Mouse (Mus musculus) thymus, postnatal 36 days (tissue): ENCODE results near the gene Mars.
A peak's percentile ranks its signal among the peaks of the same experiment; 100 is the strongest.
"Not testable (repeated sequence)": the region's sequence is repeated elsewhere in the genome, so short reads cannot be mapped to it uniquely, and the experiment has no call there.

ENCODE experiments used
- DNase-seq, 2 experiments: peaks; one replicate each; pipeline ENCODE4 v3.0.0; 2022; ENCODE audit warnings: mixed read lengths in 2 of 2

Mars gene

DNA sequence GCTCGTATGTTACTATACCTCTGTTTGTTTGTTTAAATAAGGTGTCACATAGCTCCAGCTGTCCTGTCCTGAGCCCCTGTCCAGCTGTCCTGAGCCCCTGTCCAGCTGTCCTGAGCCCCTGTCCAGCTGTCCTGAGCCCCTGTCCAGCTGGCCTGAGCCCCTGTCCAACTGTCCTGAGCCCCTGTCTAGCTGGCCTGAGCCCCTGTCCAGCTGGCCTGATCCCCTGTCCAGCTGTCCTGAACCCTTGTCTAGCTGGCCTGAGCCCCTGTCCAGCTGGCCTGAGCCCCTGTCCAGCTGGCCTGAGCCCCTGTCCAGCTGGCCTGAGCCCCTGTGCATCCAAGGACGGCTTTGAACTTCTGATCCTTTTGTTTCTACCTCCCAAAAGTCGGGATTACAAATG, 2.4 kb downstream of the Mars start:
- DNase-seq = not testable (repeated sequence)

GRCm38 (mm10) chr10:127303136-127303535, 8.4 kb downstream of the Mars start:
- DNase-seq = no peak

DNA sequence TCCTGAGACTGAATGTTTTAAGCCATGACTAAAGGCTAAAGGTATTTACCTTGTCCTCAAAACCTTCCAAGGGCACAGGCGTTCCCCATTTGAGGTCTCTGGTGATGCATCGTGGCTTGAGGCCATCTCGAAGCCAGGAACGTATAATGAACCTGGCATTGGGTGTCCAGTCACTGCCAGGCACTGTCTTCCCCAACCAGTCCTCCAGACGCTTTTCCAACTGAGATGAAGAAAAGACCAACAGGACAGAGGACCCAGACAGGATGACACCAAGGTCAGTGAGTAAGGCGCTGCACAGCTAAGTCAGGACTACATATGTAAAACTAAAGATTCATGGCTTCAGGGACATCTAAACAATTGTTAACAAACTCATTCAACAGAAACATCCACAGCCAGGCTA, 11.2 kb downstream of the Mars start:
- no peak for DNase-seq

DNA sequence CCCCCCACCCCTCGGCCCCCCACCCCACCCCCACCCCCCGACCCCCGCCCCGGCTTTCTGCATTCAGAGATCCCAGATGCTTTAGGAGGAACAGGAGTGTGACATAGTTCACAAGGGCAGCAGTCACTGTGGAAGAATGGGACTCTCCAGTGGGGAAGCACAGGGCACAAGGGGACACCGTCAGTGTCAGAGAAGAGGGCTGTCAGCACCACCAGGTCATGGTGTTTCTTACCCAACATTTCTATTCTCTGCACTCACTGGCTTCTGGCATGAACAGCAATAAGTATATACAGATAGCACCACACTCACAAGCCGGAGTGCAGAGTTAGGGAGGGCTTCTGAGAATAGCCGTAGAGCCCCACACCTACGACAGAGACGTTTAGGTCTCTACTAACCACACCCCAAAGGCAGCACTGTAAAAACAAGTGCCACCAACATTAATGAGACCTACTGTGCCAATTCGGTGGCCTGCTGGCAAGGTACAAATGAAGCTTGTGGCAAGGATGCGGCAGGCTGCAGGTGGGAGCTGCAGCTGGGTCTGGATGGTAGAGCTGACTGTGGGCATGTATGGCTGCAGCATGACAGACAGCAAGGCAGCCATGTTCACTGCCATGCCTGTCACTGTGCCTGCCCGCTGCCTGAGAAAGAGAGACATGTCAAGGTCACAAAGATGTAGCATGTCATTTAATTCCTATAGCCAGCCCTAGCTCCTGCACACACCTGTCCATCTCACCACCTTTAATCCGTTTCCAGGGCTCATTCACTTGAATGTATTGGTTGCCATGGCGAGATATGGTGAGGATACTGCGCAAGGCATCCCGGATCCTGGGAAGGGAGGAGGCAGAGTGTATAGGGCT, 14.3 kb downstream of the Mars start:
- DNase-seq = no peak

GRCm38 (mm10) chr10:127295986-127296794, 15.4 kb downstream of the Mars start:
- DNase-seq = no peak

DNA sequence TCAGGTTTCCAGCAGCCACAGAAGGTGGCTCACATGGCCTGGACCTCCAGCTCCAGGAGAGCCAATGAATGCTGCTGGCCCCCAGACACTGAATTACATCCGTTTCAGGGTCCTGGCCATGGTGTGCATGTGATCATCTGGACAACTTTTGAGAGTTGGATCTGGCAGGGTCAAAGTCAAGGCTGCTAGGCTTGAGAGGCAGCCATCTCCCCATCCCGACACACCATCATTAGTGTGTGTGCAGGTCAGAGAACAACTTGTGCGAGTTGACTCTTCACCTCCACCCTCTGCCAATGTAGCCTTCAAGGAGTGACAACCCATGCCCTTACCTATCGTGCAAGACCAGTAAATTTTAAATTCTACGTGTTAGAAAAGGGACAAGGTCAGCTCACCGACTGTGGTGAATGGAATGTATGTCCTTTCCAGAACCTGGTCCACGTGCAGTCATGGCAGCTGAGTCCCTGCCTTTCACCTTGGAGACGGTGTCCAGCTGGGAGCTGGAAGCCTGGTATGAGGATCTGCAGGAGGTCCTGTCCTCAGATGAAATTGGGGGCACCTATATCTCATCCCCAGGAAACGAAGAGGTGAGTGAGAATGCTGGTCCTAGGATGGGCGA, 16.6 kb downstream of the Mars start:
- no peak for DNase-seq

DNA sequence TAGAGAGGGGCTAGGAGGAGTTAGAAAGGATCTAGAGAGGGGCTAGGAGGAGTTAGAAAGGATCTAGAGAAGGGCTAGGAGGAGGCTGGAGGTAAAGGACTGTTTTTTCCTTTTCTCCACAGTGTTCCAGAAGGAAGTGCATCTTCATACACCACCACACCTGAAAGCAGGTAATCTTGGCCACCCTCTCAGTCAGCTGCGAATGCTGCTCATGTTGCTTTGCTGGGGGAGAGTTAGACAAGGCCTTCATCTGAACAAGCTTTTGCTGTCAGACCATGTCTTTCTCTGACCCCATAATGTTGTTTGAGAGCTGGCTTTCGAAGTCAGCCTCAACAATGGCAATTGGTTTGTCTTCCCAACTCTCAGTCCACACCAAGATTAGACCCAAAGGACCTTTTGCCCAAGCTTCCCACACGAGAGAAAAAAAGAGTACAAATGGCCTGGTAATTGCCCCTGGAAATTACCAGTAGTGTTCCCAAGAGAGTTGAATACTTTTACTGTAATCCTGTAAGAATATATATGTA, 17.9 kb downstream of the Mars start:
- no peak for DNase-seq

GRCm38 (mm10) chr10:127292987-127293538, 18.5 kb downstream of the Mars start:
- no peak for DNase-seq

GRCm38 (mm10) chr10:127291881-127292638, 19.5 kb downstream of the Mars start:
- DNase-seq = no peak

DNA sequence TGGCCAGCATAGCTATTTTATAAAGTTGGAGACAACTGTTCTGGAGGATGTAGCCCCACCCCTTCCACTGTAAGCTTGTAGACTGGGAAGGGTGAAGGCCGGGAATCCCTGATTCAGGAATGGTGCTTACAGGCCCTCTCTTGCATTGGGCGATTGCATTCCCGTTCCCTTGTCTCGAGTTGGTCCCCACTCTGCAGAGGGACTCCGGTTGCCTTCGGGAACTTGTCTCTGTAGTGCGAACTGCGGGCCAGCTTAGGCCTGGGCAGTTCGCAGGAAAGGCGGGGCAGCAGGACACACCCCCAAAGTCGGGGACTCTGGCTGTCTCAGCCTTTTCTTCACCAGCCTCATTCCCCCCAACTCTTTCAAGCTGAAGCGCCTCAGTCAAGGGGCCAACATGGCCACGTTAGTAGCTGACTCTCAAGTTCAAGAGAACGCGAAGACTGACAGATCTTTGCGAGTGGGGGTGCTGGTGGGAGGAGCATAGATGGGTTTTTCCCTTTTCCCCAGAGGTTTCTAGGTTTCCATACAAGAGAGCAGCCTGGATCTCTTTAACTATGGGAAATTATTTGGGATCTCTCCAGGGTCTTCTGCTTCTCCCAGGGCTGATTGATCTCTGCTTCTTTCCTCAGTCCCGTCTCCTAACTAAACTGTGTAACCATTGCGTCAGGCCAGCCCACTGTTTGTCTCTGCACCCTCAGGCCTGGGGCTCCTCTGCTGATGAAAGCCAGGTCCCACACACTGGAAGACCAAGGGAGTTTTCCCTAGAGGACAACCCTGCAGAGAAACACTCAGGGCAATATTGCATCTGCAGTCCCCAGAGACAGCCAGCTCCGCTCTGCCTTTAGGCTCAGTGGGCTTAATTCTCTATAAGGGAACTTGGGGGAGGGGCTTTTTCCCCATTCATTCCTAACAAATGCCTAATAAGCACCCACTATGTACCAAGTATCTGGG, 20.4 kb downstream of the Mars start:
- DNase-seq = peak; percentile 56 to 70

DNA sequence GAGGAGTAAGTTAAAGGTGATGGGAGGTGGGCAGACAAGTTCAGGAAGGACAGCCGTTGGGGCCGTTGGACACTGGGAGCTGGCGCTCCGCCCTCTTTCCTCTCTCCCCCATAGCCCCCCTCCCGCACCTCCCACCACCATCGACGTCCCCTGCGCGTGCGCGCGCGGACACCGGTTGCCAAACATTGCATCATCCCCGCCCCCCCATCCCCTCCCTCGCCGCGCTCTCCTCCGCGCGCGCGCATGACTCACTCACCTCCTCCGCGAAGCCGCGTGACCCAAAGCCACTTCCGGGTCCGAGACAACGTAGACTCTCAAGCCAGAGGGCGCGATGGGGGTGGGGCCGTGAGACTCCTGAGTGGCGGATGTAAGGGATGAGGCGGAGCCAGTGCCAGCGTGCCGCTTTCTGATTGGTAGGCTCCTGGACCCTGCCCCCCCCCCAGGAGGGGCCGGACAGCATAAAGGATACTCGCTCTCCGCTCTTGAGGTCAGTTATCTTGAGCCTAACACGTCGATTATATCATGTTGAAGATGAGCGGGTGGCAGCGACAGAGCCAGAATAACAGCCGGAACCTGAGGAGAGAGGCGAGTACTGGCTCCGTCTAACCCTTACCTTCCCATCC, 21.2 kb downstream of the Mars start:
- DNase-seq = peak; percentile 99 to 100

DNA sequence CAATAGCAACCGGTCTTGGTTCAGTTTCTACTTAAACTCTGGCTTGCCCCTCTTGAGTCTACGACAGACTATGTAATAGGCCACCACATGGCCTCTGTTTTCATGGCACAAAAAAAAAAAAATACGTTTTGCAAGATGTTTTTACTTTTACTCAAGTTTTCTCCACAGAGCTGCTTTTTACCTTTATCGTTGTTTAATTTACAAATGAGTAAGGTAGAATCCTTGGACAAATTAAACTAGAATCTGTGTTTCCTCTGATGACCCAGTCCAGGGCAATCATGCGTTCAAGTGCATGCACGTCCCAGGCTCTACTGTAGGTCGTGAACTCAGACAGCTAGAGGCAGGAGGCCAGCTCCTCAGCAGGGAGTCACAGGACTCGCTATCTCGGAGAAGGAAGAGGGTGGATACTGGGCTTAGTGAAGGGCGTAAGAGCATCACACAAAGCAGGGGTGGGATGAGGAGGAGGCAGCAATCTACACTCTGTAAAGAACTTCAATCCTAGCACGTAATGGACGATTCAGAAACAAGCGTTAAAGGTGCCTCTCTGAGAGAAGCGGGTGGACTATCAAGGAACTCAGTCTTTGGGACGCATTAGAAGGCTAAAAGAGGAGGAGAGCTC, 21.9 kb downstream of the Mars start:
- DNase-seq = peak; percentile 51

DNA sequence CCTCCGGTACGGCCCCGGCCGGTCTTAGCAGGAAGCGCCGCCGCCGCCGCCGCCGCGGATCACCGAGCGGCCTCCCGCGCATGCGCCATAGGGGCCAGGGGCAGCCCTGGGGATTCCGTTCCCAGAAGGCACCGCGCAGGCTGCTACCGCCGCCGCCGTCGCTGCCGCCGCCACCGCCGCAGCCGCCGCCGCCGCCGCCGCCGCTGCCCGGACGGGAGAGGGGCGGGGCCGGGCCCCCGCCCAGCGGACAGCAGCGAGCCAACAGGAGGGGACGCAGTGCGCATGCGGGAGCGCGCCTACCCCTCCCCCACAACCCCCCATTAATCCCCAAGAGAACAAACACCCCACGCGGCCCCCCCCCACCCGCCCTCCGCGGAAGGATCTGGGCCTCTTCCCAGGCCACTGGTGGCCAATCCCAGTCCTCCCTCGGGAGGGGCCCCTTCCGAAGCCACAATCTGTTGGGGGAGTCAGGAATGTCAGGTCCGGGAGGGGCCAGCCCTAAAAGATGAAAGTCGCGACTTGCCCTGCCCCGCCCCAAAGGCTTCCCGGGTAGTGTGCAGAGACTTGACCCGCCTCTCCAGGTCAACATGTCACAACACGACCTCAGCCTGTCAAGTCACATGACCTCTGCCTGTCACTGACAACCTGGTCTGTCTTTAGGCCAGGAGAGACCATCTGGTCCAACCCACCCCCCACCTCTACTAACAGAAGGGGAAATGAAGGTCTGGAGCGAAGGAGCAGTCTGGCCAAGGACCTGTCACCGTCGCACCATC, 22.6 kb downstream of the Mars start, which contains the start of gene Mbd6:
Gene Mbd6, minus strand, starts transcription at position 219 of the 773 bp plus-strand sequence.
- peak; percentile 88 to 93 for DNase-seq

GRCm38 (mm10) chr10:127288328-127288799, 23.2 kb downstream of the Mars start:
- peak in 1 of 2 experiments; percentile 75 for DNase-seq

DNA sequence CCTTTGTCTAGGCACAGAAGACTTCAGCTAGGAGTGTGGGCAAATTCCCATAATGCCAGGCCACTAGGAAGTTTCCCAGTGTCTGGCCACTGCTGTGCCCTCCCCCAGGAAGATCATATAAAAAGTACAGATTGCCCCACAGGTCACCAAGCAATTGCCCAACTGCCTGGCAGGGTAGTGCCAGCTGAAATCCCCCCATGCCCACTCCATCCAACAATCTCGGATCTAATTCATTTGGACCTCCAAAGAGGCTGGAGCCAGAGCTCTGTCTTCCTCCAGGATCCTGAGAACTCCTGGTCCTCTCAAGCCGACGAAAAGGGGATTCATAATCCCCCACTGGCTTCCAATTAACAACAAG, 23.7 kb downstream of the Mars start:
- DNase-seq = no peak

DNA sequence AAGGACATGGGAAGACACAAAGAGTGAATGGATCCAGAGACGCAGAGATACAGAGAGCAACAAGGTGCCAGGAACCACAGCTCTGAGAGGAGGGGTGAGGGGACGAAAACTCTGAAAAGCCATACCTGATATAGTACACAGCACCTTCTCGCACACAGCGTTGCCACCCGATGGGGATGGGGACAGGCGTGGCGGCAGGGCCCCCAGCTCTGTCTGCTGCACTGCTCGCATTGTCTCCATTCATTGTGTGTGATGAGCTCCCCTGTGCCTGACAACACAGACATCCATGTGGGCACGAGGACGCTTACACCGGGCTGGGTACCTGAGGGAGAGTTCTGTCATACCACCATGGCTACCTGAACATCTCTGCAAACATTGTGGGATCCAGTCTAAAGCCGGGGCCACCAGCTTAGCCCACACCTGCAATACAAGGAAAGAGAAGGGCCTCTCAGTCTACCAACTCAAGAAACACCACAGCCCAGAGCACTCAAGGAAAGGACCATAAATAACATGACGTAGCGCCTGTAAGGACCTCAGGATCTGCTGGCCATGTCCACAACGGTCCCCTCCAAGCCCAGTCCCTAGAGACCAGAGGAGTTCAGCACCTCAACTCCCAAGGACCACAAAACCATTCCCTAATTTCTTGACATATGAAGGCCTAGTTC, 24.2 kb downstream of the Mars start:
- no peak for DNase-seq

GRCm38 (mm10) chr10:127286730-127287129, 24.9 kb downstream of the Mars start:
- peak in 1 of 2 experiments; percentile 42 for DNase-seq

DNA sequence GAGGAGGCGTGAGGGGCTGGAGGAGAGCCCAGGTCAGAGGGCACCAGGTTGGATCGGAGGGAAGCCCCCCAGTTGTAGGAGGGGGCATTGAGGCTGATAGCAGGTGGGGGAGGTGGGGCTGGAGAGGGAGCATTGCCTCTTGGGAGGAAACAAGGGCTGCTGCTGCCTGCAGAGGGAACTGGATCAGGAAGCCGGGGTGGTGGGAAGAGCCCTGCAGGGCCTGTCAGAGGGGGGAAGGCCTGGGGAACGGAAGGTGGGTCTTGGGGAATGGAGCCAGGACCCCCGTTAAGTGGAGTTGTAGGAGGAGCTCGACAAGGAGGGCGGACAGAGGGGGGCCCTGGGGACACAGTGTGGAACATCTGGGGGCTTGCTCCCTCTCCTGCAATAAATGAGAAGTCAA, 25.4 kb downstream of the Mars start:
- no peak for DNase-seq
